Mouse (Mus musculus): ENCODE data around the gene Gm49673.
"Not testable (repeated sequence)": the region's sequence is repeated elsewhere in the genome, so short reads cannot be mapped to it uniquely, and the experiment has no call there.

The Gm49673 gene

DNA sequence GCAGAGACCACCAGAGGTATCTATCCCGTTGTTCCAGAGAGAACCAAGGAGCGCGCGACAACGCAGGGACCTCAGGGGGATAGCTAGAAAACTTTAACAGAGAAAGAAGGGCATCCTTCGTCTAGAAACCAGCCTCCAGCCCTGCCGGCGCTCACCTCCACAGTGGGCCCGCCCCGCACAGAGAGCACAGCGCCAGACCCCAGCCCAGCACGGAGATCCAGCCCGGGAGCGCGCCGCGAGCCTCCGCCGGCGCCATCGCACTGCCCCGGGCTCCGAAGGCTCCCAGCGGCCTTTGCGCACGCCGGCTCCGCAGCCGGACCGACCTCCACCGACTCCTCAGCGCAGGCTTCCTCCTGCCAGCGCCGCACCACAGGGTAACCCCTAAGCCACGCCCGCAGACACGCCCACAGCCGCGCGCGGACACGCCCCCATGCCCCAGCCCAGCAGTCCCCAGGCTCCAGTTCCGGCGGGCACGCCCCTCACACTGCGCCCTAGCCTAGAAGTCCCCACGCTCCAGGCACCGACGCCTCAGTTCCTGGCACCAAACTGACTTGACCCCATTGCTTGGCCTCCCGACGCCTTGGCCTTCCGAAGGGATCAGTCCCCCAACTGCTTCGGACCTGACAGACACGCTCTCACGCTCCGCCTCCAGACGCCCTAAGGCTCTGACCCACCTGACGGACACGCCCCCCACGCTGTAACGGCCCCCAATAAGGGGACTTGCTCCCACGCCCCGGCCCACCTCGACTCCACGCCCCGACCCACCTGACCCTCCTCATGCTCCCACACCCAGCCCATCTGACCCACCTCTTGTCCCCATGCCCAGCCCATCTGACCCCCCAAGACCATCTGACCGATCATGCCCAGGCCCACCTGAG lies at the start of gene Gm49673, which contains the start of gene Rnaset2a:
Gene Gm49673, minus strand, starts transcription at position 350 of the 878 bp plus-strand sequence.
Gene Rnaset2a, minus strand, starts transcription at position 659 of the 878 bp plus-strand sequence.
- peak in 1 of 2 experiments; percentile 29 for DNase-seq (ENCODE audit: low spot score in 2 of 2)

DNA sequence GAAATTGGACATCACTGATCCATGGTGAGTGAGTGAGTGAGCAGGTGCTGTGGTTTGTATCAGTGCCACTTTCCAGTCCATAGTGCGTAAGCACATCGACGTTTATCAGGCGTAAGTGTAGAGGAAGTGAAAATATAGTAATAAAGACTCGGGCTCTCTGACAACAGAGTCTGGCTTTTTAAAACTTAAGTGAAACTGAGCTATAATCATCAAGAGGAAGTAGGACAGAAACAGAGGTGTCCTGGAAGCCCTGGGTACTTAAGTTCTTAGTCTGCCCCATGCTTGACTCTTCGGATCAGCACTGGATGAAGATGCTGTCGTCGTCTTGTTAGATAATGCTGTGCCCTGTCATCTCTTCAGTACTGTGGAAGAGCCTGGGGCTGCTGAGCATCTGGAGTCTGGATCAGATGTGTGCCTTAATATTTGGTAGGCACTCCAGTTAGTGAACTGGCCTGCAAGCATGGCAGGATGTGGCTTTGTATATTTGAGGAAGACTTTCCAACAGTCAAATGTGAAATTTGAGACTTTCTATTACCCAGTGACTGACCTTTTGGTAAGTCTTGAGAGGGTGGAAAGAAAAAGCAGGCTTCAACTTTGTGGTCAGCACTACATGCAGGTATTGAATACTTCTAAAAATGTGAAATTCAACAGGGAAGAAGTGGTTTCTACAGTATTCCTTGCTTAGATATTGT lies 48.2 kb upstream of the Gm49673 start:
- DNase-seq (ENCODE audit: low spot score in 2 of 2): no peak

DNA sequence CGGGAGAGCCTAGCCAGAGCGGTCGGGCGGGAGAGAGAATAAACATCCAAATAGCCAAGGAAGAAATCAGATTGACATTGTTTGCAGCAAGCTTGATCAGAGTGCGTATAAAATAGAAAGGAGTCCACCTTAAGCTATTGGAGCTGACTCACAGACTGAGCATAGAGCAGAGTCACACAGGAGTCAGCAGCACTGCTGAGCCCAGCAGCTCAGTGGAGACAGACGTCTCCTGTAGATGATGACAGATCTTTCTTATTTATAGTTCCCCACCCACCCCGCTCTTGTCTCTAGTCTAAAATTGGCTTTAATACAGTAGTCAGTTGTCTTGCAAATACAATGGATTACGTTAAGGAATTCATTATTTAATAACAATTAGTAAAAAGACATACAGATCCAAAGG lies 46.1 kb upstream of the Gm49673 start:
- DNase-seq (ENCODE audit: low spot score in 2 of 2): peak in 1 of 2 experiments; percentile 36

DNA sequence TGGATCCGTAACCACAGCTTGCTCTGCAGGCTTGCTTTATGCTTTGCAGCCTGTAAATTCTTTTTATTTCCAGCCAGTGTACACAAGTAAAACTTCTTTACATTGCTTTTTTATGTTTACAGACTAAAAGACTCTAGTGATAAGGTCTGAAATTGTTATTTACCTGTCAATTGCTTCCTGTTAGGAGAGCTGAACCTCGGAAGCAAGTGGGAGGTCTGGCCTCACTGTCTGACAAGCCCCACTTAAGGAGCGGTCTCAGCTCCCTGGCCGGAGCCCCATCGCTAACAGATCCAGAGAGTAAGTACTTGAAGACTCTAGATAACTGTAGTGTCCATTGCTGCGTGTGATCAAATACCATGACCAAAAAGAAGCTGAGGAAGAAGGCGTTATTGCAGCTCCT lies 36.6 kb upstream of the Gm49673 start:
- no peak for DNase-seq (ENCODE audit: low spot score in 2 of 2)

DNA sequence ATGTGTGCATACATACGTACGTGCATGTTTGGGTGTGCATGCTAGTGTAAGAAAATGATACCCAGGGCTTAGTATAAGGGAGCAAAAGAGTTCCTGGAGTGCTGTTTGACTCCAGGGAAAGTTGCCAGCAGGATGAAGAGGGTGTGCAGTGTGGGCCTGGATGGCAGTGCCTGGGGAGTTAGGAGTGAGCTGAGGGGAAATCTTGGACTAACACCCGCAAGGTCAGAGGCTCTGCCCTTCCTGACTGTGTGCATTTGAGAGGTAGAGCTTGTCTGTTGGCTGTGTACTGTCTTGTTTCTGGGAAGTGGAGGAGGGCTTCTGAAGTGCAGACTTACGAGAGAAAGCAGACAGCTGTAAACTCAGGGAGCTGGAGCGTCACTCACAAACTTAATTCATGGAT lies 36.2 kb upstream of the Gm49673 start:
- DNase-seq (ENCODE audit: low spot score in 2 of 2): no peak

DNA sequence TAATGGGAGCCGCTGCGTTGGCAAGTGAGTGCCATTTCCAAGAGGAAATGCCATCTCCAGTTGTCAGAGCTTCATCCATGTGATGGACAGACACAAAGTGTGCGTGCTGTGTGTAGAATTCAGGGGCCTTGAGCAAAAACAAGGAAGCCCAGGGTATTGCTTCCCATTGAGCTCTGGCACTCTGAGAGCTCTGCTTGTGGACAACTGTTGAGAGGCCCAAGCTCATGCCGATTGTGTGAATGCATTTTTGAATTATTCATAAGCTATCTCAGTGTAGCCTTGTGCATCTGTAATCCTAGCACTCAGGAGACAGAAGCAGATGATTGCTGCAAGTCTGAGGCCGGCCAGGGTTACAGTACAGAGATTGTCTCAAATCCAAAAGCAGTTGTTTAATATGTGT lies 29.5 kb upstream of the Gm49673 start:
- DNase-seq (ENCODE audit: low spot score in 2 of 2): no peak

DNA sequence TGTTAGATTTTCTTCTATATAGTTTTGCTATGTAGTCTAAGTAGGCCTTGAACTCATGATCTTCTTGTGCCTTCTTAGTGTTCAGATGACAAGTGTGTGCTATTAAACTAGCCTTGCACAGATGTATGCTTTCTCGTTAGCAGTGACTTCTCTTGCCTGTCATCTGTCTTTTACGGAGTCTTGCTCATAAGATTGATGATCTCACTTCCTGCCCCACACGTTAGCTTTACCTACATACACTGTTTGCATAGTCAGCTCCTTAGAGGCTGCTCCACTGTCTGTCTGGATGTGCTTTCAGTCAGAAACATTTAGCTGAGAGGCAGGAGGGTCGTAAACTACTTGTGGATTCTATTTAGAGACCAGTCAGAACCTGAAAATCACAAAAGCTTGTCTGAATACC lies 23.5 kb upstream of the Gm49673 start:
- DNase-seq (ENCODE audit: low spot score in 2 of 2): no peak

DNA sequence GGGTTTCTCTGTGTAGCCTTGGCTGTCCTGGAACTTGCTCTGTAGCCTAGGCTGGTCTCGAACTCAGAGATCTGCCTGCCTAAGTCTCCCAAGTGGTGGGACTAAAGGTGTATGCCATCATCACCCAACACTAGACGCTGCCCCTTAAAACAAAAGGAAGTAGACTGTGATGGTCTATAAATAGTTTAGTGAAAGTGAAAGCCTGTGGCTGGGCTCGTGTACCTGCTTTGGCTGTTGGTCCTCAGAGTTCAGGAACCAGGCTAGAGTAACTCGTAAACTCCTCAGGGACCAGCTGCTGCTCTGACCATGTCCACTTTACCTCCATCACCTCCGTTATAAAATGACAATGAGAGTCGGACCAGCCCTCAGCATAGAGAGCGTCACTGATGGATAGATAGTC lies 22.7 kb upstream of the Gm49673 start:
- no peak for DNase-seq (ENCODE audit: low spot score in 2 of 2)

DNA sequence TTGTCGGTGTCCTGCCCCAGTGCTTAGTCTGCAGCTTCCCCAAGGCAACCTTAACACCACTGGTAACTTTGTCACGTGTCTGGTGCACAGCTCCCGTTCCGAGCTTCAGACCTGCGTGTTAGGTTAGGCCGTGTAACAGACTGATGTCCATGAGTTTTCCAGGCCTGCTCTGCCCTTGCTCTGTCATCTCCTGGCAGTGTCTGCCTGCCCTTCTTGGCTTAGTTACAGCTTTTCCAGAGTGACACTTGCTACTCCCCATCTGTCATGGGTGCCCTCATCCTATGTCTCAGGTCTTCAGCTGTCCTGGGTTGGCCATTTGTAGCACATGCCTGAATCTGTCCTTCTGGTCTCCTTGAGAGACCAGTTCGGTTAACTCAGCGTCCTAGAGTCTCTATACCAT lies 19.8 kb upstream of the Gm49673 start:
- DNase-seq (ENCODE audit: low spot score in 2 of 2): not testable (repeated sequence)

DNA sequence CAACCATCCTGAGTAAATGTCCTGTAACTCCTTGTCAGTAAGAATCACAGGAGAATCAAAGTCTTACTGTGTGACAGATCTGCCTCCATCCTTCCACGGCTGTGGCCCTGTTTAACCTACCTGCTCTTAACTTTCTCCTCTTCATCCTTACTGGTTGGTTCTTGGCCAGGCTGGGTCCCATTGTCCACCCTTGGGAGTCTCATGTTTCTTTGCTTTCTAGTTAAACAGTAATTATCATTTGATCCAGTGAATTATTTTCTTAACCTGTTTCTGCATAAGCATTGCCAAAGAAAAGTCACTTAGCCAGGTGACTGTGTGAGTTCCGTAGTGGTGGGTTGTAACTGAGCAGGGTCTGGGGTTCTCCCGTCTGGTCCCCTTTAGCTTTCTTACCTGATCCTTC lies 18.9 kb upstream of the Gm49673 start:
- not testable (repeated sequence) for DNase-seq (ENCODE audit: low spot score in 2 of 2)

DNA sequence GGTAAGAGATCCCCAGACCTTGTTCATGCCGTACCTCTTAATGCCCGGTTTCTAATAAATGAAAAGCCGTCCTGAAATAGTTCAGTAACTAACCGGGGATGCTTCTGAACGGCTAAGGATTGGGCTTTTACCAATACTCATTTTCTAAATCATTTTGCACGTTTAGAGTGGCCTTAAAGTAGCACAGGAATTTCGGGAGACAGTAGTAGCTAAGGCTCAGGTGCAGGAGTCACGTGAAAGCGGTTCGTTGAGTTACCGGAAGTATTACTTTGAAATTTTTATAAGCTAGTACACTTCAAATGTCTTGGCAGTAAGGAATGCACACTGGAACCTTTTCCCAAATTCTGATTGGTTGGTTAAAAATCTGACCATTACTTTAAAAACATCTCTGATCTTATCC lies 18.4 kb upstream of the Gm49673 start:
- not testable (repeated sequence) for DNase-seq (ENCODE audit: low spot score in 2 of 2)

DNA sequence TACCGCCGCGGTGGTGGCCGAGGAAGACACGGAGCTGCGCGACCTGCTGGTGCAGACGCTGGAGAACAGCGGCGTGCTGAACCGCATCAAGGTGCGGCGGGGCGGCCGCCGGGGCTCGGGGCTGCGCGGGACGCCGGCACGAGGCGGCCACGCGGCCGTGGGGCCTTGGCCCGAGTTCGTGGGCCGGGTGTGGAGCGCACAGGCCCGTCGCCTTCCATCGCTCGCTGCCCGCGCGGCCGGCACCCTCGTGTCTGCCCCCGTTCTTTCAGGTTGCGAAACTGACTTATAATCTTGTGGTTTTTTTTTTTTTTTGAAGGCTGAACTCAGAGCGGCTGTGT lies 18.0 kb upstream of the Gm49673 start:
- not testable (repeated sequence) for DNase-seq (ENCODE audit: low spot score in 2 of 2)

DNA sequence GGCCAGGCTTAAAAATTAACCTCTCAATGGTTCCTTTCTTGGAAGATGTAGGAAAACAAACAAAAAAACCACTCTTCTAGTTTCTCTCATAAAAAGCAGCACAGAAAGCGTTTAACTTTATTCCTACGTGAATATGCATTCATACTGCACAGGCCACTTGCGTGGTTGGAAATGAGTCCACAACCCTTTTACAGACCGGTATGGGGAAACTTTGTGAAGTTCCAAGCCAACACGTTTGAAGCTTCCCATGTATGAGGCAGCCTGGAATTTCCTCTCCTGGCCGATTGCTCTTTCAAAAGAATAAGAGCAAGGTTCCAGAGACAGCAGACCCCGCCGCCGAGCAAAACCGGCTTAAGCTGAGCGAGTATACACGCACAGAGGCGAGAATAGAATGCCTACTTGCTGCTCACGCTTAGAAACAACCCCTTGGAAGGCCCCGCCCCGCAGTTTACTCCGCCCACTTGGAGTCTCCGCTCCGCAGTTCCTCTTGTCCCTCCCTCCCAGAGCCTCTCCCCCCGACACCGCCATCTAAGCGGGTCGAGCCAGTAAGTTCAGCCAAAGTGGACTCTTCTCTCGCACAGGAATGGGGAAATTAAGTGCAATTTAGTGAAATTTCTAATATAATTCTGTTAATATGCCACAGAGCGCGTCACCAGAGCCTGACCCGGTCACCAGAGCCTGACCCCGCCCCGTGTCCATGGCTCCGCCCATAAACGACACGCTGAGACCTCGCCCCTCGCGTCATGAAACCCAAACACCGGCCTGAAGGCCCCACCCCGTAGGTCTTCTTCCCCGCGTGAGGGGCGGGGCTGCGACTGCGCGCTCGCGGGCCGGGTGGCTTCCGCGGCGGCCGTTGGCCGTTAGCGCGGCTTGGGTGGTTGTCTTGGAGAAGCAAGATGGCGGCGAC lies 17.4 kb upstream of the Gm49673 start, which contains the start of gene Fgfr1op:
Gene Fgfr1op, plus strand, starts transcription at position 801 of the 907 bp plus-strand sequence.
- DNase-seq (ENCODE audit: low spot score in 2 of 2): peak; percentile 56 to 81

DNA sequence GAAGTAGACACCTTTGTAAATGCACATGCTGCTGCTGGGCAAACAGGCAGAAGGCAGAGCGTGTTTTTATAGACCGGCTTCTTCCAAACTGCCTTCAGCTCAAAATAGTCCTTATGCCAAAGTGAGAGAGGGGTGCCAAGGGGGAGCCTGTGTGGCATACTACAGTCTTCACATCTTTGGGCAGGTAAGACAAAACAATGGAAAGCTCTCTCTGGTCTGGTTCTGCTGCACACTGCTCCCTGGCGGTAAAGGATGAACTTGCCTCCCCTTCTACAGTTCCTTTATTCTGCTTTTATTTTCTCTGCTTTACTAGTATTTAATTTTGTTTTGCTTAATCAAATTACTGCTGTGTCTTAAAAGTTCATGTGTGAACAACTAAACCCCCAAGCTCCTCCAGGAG lies 13.4 kb upstream of the Gm49673 start:
- peak in 1 of 2 experiments; percentile 68 for DNase-seq (ENCODE audit: low spot score in 2 of 2)

DNA sequence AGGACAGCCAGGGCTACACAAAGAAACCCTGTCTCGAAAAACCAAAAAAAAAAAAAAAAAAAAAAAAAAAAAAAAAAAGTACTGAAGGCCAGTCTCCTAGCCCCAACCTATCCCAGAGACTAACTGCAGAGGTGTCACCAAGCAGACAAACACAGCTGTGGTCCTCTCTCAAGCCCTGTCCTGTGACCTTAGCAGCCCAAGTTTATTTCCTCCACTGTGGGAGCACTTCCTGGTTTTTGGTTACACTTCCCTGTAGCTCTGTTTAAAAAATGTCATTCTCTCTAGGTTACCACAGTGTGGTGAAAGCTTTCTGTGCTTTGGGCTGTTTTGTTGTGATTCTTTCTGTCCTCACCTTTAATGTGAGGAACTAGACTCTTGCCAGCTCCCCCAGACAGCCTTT lies 11.0 kb upstream of the Gm49673 start:
- DNase-seq (ENCODE audit: low spot score in 2 of 2): not testable (repeated sequence)

DNA sequence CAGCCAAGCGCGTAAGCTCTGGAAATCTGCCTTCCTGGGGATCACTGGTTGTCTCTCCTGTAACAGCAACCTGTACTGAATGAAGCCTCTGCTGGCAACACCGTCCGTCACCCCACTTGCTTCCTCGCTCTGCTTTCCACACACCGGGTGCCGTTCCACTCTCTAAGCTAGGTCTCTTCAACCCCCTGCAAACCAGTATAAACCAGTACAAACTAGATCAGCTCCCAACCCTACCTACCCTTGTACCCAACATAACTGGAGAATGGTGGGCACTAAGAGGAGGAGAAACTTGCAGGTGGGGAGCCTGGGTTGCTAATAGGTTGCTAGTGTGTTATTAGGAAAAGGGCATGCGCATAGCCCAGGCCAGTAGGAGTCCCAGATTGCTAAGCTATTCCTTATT lies 8.4 kb upstream of the Gm49673 start:
- DNase-seq (ENCODE audit: low spot score in 2 of 2): not testable (repeated sequence)

DNA sequence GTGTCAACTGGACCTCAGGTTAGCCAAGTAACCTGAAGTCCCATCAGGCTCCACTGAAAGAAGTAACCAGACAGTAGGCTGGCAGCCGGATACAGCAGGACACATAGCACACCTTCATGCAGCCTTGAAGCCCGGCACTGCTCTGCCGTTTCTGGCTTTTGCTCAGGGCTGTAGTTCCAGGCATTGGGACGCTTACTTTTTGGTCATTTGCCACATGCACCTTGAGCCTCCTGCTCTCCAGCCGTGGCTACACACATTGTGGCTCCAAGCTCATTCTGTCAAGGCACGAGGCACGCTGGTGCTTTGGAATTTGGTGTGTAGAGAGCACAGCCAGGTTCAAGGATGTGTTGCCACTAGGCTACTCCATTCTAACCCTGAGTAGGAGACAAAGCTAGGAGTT lies 7.4 kb upstream of the Gm49673 start:
- not testable (repeated sequence) for DNase-seq (ENCODE audit: low spot score in 2 of 2)

DNA sequence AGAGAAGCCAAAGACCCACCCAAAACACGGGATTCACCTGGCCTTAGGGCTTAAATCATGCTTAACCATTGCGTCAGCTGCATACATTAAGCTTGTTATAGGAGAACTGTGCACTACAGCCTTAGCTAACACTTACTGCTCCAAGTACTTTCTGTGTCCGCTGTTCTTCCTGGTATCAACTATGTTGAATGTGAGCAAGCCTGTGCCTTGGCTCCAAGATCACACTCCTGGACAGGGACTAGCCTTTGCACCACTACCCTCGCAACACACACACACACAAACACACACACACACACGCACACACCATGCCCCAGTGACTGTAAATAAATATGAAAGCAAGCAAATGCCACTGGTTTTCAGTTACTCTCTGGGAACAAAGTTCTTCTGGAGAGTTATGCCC lies 657 bp downstream of the Gm49673 start:
- DNase-seq (ENCODE audit: low spot score in 2 of 2): not testable (repeated sequence)

DNA sequence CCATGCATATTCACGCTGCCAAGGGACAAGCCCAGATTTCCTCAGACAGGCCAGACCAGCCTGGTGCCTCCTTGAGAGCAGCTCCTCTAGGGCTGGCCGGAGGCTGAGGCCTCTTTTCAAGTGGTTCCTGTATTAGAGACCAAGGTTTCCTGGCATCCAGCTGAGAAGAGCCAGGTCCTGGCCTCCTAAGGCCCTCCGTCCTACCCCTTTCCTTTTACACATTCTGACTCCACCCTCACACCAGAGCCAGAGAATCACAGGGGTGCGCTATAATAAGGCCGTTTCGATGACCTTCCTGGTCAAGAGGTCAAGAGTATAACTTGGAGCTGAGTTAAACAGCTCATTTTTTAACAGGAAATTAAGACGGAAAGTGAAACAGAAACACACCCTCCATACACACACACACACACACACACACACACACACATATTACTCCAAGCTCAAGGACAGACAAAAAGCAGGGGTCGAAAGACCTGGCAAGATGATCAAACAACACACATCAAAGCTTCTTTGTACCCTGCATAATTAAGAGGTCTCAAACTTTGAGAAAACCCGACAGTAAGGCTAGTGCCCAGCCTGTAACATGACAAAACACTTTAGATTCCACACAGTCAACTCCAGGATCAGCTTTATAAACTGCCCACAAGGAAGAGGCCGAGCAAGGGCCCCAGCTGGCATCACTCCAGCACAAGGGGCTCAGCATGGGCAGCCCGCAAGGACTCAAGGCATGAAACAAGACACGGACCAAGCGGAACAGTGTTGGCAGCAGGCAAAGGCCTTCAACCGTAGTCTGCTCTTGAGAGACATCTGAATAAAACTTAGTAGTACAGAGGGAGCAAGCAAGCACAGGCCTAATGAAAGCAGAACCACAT lies 3.5 kb downstream of the Gm49673 start:
- DNase-seq (ENCODE audit: low spot score in 2 of 2): not testable (repeated sequence)

DNA sequence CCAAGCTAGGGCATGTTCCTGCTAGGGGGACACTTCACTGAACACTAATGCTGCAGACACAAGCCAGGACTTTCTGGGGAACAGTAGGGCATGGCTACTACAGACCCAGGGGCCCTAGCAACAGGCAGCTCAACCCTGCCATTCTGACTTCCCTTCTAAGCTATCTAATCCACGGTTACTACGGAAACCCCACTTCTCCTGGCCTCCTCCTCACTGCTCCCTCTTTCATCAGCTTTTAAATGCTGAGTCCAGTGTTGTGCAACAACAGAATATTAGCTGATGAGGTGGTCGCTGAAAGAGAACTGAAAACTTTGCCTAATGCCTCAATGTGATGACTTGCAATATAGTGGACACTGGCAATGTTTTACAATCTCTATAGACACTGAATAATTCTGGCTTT lies 7.4 kb downstream of the Gm49673 start:
- not testable (repeated sequence) for DNase-seq (ENCODE audit: low spot score in 2 of 2)

DNA sequence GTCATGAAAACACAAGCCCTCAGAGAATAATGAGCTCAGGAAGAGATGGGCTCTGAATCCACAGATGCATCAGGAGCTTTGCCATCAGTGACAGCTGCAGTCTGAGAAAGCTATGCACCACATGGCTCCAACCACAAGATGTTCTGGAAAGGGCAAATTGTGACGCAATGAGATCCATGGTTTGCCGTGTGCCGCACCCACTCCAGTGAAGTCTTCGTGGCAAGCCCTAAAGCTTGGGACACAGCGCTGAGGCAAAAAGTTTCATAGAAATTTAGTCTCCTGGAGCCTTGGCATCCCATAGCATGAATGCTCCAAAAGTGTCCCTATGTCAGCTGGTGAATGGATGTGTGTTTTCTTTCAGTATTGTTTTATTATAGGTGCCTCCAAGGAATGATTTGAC lies 9.5 kb downstream of the Gm49673 start:
- DNase-seq (ENCODE audit: low spot score in 2 of 2): not testable (repeated sequence)

Data from left cerebral cortex, adult 9 months (tissue).